Mouse (Mus musculus) urinary bladder, postnatal 10 days (tissue): ENCODE measurements at regions not wholly inside any gene's neighbourhood (a gene's known extent, or its start where the extent isn't known, plus 50 kb on each side); places are given as distances from the start of the nearest gene placed in this dataset.

ENCODE experiments used
- DNase-seq: peaks from one replicate; pipeline ENCODE4 v3.0.0; 2022; ENCODE audit warnings: low spot score

DNA sequence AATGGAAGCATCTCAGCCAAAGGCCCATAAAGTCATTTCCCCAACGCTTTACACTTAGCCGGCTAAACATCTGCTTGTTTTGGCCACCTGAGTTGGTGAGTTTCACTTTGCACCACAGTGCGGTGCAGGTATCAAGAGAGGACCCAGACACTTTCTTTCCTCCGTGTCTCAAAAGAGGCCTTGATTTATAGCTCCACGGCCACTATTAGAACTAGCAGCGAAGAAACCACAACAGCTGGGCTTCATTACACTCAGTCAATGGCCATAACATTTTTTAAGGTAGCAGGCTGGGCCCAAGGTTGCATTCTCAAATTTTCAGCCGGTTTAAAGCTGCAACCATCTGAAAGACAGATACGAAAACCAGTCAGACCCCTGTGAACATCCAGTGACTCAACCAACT is 103.4 kb downstream of the Mreg start:
- no peak for DNase-seq

DNA sequence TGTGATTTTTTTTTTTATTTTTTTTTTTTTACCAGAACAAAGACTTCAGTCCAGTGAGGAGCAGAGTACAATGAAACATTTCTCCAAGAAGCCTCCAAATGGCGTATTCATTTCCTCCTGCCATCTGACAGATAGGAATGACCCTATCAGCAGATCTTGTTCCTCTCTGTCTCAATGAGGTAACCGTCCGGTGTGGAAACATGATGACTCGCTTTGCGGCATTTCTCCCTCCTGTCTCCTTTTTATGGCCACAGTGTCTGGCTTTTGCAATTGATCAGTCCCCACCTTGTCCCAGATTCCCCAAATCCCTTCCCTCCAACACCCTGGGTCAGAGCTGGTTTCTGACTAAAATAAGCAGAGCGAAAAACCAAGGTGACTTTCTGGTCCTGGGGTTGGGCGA is 105.0 kb downstream of the Mreg start:
- DNase-seq: no peak

DNA sequence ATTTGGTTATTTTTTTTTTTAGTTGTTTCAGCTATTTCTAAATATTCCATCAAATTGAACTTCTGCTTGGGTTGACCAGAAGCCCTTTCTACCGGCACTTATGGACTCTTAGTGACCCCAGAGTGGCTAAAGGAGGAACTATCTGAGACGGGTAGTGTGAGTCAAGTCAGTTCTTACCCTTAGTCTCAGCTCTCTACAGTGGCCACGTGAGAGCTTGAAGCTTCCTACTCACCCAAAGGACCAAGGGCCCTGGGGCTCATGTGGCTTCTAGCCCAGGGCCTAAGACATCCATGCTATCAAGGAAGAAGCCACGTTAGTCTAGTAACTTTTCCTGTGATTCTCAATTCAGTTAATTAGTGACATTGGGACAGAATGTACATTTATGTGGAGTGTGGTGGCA is 105.5 kb downstream of the Mreg start:
- DNase-seq: no peak

DNA sequence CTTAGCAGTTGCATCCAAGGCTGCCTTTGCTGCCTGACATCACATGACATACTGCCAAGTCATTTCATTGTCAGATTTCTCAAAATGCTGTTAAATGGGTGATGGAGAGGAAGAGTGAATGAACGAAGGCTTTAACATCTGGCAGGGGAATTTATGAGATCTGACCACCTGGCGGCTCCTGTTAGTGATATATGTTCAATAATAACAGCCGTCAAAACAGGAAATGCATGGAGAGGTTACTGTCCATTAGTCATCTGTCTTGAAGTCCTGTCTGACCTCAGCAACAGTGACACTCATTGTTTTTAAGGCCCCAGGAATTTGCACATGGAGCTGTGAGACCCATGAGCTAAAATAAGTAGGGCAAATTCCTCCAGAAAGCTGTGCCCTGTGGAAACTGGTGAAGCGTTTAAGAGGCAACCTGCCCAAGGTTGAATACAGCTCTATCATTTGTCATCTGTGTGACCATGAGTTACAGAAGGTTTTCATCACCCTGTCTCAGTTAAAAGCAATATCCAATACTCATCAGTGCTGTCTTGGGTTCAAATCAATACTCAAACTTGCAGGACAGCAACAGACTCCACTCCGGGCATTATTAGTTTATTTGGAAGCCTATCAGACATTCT is 106.6 kb downstream of the Mreg start:
- no peak for DNase-seq

DNA sequence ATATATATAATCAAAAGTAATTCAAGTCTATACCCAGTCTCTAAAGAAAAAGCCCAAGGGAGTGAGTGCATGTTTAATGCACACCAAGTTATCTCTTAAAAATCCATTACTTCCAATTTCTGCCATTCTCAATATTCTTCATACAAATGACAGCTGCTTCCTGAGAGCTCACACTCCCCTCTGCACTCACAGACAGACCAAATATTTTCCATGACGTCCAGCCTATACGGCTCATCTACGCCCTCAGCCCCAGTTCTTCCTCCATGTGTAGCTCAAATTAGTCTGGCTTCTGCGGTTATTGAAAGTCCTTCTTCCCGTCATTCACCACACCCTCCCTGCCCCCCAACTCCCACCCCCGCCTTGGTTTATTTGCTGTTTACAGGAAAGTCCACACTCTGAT is 108.1 kb downstream of the Mreg start:
- no peak for DNase-seq

DNA sequence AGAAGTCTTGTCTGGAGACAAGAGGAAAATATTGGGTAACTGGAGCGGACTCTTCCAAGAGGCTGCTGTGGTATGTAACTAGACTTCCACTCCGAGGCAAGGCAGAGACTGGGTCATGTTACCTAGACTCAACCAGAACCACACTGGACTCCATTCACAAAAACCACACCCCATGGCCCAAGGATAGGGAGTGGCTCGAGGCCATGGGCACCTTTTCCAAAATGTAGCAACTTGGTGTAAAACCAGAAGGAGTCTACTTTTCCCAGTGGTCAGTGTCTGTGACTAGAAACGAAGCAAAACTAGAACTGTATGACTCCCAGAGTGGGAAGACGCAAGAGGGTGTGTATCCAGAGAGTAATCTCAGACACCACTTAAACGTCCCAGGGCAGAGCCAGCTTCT is 108.7 kb downstream of the Mreg start:
- no peak for DNase-seq

DNA sequence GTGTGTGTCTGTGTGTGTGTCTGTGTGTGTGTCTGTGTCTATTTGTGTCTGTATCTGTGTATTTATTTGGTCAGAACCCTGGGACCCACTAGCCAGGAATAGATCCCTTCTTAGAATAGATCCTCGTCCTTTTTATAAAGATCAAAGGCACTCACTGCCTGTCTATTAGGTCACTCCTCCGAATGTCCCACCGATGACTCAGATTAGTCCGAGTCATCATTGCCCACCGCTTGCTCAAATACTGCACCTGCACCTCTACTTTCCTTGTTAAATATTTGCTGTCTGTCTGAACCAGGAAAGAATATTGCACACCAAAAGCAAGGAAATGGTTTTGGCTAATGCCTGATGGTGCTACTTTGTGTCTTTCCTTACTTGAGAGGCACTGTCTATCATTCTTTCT is 112.7 kb downstream of the Mreg start:
- no peak for DNase-seq

DNA sequence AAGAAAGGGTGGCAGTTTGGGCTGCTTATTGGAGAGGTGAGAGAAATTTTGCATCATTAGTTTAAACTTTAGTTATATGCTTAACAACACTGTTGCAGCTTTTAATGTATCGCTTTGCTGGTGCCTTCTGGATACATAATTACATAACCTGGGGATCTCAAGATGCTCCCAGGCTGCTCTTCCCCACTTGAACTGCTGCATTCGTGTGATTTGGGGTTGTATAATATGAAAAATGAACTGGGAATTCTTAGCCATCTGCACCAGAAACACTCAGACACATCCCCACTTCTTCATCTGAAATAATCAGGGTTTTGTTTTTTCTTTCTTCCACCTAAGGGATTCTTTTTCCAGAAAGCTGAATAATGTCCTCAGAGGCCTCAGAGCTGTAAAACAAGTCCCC is 120.8 kb downstream of the Mreg start:
- no peak for DNase-seq

DNA sequence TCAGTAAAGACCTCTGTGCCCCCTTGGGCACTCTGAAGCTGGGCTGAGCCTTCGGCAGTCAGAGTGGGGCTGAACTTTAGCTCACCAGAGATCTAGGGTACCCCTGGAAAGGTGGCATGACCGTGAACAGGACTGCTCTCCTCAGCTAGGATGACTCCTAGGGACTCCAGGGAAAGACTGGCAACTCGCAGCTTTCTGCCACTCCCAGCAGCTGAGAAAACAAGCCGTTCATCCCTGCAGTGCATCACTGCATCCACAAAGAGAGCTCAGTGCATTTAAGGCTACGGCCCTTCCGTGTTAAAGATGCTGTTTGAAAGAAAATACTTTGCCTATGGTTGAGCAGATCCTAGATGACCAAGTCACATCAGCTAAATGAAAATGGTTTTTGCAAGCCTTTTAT is 126.4 kb downstream of the Mreg start:
- no peak for DNase-seq

DNA sequence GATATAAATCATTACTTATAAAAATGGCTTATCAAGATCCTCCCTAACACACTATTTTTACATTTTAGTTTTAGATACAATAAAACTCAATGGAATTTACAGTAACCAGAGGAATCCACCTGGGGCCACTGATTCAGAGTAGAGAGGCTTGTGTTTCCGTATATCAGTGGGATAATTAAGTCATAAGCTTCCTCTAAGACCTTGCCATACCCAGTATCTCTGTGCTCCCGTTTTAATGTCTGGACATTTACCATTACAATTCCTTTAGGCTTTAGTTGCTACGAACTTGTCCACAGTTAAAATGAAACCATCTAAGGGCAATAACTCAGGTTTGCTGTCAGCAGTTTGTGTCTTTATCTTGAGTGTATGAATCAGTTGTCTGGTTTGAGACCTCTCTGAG is 127.9 kb downstream of the Mreg start:
- no peak for DNase-seq

DNA sequence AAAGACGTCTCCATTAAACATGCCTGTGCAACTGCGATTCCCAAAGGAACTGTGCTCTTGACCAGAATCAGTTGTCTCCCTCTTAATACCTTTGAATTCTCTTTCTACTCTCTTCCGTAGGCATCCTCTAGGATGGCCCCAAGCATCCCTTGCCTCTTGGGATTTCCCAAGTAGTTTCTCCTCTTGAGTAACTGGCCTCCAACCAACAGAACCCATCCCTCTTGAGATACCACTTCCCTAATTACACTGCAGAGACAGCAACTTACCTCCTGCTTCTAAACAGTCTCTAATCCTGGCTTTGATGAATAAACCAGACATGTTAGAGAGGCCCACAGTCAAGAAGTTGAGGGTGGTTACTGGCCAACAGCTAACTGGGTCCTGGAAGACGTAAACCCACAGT is 129.7 kb downstream of the Mreg start:
- no peak for DNase-seq

DNA sequence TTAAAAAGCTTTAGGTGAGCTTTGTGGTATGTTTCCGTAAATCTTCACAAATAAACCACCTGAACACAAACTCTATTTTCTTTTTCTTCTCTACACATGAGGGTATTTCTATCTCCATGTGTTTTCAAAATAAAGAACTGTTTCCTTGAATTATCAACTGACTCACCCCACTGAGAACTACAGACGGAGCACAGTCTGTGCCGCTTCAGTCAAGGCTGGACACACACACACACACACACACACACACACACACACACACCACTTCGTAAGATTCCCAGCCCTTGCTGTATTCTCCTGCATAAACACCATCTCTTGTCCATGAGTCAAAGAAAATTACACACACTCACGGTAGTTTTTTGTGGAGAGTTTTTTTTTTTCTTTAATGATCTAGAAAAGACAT is 130.3 kb downstream of the Mreg start:
- no peak for DNase-seq

DNA sequence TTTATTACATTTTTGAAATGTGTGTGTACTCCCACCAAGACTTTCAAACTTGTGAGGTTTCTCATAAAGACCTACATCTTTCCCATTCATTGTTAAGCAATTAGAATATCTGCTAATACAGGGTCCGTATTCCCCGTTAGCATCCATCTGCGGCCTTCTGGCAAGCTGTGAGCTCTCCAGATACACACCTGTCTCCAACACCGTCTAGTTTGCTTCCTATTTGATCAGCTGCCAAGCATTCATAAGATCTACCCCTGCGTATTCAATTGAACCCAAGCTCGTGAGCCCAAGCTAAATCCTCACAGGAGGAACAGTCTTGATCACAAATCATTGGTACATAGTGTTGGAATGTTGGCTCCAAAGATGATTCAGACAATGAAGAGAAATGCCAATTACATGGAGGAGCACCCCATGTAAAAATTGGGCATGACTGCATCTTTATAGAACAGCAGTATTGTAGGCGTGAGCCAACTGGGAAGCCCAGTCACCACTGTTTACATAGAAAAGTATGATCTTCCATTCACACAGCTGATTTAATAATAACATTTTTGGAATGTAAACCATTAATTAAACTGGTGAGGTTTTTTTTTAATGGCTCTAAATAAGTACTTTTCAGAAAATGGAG is 133.1 kb downstream of the Mreg start:
- no peak for DNase-seq

DNA sequence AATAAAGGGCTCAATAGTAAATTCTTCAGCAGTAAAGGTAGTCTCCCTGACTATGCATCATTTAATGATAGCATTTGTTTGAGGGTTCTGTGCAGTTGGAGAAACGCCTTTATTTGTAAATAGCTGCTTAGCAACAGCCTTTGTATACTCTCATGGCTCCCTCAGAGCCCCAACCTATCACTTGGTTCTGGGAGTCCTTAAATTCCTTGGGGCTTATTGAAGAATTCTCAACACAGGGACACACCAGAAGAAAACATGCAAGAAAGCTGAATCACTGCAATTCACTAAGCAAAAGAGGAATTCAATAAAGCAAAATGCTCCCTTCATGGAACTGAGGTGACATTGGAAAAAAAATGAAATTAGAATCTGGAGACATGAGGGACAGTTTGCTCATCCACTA is 135.8 kb downstream of the Mreg start:
- no peak for DNase-seq

DNA sequence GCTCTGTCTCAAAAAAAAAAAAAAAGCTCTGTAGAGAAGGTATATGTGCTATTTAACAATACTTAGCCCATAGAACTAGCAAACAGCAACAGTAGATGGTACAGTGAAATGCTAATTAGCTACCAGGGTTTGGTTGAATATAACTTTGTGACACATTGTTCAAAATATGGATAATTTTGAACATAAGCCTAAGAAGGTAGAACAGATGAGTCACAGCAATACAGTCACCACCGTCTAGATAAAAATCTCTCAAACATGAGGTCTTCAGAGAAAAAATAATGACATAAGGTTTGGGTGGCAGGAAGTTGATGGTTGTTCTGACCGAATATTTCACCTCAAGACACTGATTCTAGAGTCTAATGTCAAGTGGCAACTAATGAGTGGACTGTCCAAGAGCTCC is 136.6 kb downstream of the Mreg start:
- no peak for DNase-seq

DNA sequence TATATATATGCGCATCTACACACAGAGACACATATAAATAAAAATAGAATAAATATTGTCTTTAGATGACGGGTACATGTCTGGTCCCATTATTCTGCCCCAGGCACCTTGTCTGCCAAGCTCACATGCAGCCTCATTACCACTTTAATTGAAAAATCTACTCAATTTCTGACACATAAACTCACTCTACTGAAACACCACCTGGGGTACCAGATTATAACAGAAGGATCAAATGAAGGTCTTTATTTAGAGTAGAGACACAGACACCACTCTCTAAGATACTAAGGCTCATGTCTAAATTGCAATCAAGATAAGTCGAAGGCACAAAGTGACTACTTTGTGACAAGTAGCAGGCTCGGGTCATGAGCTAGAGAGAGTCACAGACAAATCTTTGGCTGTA is 138.9 kb downstream of the Mreg start:
- DNase-seq: no peak

DNA sequence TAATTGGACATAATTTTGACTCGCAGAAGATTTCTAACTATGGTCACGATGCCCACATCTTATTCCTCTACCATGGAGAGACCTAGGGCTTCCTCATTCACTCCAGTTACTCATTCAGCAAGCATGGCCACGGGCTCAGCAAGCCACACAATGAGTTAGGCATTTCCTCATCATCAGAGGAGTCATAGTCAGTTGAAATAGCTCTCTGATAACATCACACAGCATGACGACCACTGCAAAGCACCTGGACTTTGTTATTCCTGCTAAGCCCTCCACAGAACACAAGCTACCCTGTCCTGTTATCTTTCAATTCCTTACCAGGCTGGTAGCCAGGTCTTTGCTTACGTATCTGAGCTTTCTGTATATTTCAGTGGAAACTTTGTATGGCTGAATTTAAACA is 141.6 kb downstream of the Mreg start:
- no peak for DNase-seq

DNA sequence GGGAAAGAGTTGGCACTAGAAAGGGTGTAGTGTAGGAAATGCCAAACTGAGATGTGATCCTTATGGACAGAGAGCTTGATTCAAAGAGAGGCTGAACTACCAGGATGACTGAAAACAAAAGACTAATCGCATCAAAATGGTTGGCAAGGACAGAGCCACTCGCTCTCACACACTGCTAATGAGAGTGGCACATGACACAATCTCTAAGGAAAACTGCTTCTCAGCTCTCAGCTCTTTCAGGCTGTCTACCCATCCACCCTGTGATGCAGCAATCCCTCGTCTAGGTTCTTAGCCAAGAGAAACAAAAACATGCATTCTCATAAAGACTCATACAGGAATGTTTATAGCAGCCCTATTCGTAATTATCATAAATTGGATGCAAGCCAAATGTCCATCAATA is 143.1 kb downstream of the Mreg start:
- DNase-seq: no peak

DNA sequence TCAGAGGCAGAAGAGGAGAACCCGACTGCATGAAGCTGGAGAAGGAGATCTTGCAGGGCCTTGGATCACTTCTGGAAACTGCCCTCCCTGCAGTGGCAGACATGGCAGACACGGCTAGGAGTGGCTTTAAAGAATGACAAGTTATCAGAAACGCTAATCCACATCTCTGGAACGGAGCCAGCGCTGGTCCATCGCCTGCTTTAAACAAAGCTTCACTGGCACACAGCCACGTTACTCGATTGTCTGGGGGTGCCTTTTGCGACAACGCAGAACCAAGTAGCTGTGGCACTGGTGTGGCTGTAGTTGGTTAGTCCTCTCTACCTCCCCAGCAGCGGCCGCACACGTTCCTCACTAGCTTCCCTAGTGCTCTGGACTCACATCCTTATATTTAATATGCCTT is 147.0 kb downstream of the Mreg start:
- DNase-seq: no peak

DNA sequence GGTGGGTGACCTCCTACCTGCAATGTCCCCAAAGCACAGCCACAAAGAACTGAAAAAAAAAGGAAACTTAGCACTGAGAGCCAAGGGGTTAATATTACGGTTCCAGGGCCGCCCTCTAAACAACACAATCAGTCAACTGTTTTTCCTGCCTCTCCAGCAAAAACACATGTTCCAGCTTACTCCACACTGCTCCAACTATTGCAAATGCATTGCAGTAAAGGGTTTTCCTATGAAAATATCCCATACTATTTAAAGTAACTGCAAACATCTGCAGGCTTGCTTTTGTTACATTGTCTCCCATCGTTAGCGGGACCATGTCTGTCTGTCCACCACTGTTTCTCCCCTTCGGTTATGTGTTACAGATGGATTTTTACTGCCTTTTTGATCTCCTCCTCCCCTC is 151.7 kb downstream of the Mreg start:
- DNase-seq: no peak

DNA sequence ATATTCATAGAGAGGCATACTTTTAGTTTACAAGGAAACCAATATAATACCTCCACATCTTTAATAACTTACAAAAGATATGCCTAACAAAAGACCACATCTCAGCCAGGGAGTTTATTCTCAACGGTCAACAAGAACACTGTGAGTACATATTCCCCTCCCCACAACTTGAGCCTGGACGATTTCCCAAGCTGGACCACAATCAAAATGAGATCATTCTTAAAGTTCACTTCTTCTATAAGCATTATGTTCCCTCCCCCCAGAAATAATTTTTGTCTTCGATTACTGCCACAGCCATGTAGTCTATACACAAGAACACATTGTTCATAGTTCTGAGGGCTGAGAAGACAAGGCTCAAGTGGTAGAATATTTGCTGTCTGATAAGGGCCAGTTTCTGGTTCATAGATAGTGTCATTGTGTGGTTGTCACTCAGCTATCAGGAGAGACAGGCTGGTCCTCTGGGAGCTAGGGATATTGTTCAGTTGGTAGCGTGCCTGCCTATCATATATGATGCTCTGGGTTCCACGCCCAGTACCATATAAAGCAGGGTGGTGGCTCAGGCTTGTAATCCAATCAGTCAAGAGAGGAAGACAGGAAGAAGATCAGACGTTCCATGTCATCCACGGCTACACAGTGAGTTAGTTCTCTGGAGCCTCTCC is 153.9 kb downstream of the Mreg start:
- DNase-seq: no peak

DNA sequence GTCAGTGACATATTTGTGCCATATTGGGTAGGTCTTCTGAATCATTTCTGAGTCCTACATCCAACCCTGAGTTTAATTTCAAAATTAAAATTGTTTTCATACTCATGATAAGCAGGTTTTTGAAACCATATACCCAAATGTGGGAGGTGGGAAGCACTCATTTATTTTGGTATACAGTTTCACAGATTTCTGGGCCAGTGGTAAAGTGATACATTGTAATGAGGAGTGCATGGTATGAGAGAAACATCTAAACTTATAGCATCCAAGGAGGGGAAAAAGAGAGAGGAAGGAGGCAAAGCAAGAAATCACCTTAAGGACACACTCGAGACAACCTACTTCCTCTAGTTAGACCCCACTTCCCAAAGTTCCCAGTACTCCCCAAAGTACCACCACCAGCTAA is 157.6 kb downstream of the Mreg start:
- DNase-seq: no peak

DNA sequence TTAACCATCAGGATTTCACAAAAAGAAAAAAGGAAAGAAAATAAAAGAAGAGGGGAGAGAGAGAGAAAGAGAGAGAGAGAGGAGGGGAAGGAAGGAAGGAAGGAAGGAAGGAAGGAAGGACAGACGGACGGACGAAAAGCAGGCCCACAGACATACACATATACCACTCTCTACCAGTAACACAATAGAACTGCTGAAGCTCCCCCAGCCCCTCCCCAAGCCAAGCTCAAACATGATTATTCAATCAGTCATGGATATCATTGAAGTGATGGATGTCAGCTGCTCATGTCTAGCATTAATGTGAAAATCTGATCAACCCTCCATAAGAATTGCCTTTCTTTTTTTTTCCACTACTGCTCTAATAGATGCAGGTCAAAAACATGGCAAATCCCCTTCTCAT is 161.2 kb downstream of the Mreg start:
- DNase-seq: no peak

DNA sequence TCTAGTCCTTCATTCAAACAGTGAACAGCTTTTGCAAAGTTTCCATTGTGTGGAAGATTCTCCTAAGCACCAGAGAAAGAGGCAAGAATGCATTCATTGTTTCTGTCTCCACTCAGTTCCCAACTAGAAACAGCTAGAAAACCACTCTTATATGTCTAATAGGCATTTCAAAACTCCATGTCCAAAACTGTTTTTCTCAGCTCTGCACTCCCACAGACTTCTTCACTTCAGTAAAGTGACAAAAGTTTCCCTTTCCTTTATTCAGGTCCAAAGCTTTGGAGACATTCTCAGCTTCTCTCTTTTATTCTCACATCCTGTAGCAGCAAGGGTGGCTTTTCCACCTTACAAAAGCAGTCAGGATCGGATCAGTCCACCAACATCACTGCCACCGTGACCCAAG is 166.0 kb downstream of the Mreg start:
- no peak for DNase-seq
